Mouse (Mus musculus) left cerebral cortex, postnatal 36 days (tissue): Measurements from ENCODE around the gene Elf3. TPM values are rescaled to one million over a fixed set of nuclear protein-coding genes. Genes with fewer than 3 reads are reported as not detected.
A peak's percentile ranks its signal among the peaks of the same experiment; 100 is the strongest.

Source experiments
- DNase-seq, 2 experiments: peaks; one replicate each; pipeline ENCODE4 v3.0.0; 2021 to 2022; ENCODE audit warnings: low spot score in 2 of 2, mixed read lengths in 1 of 2
- intact Hi-C: fragments of 180-260 bp; cut with DNase I; formaldehyde crosslinking; loops from one replicate; pipeline ENCODE4 v1.15.1; 2025
- total RNA-seq, 2 experiments: library from RNA; stranded (reverse); gene quantifications; 2 replicates each; pipeline ENCODE4 v1.2.3; 2021

Elf3 gene
- total RNA-seq = not detected

GRCm38 (mm10) chr1:135258380-135259127, at the start of gene Elf3:
Gene Elf3 (minus strand): TSS chr1:135258568.
- DNase-seq = no peak
- intact Hi-C loops = loop anchor here (1.0 to 2.0 kb wide), 2 partner anchors 86 to 110 kb away; no protein-coding TSS in a partner anchor

DNA sequence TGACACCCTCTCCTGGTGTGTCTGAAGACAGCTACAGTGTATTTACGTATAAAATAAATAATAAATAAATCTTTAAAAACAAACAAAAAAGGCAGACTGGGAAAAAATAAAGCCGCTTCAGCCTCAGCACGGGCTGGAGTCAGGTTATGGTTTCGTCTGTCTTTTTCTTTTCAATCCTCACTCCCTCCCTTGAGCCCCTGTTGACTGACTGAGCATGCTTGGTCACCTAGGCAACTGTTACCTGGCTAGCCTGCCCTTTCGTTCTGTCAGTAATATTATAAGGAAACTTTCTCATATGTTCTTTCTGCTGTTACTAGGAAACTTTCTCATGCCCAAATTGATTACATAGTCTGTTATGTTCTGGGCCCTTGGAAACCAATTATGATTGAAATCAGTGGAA, 32.5 kb upstream of the Elf3 start:
- DNase-seq = no peak
- intact Hi-C loops = no loop called here

- intact Hi-C loops = no loop called here
- no peak for DNase-seq
Measured at GRCm38 (mm10) chr1:135286311-135286710, 27.9 kb upstream of the Elf3 start.

GRCm38 (mm10) chr1:135283826-135284291, 25.5 kb upstream of the Elf3 start, which contains the start of gene Rnpep:
Gene Rnpep (minus strand): TSS chr1:135284084.
- intact Hi-C loops = loop anchor here (5.0 kb wide), 1 partner anchor 83 kb away; no protein-coding TSS in a partner anchor
- DNase-seq = peak; percentile 80 to 85

- intact Hi-C loops = loop anchor here (5.0 kb wide), 1 partner anchor 84 kb away; no protein-coding TSS in a partner anchor
- no peak for DNase-seq
Measured at GRCm38 (mm10) chr1:135283287-135283825, 25.0 kb upstream of the Elf3 start.

GRCm38 (mm10) chr1:135282536-135283286, 24.3 kb upstream of the Elf3 start:
- no peak for DNase-seq
- intact Hi-C loops = loop anchor here (5.0 kb wide), 1 partner anchor 85 kb away; no protein-coding TSS in a partner anchor

- DNase-seq = no peak
- intact Hi-C loops = loop anchor here (5.0 kb wide), 1 partner anchor 85 kb away; no protein-coding TSS in a partner anchor
Measured at GRCm38 (mm10) chr1:135281841-135282240, 23.5 kb upstream of the Elf3 start.

DNA sequence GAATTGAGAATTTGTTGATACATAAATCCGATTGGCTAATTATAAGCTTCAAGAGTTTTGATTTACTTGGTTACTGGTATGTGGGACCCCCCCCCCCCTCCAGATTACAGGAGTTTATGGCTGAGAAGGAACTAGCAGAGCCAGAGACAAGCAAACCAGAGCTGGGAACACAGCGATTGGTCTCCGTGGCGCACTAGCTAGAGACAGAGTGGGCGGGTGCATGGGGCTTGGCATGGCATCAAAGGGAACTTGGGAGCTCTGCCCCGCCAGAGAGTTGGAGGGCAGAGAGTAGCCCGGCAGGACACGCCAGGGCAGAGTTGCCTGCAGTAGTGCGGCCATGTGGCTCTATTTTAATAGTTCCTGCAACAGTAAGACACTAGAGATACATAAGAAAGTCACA, 22.3 kb upstream of the Elf3 start:
- intact Hi-C loops = loop anchor here (5.0 kb wide), 1 partner anchor 87 kb away; no protein-coding TSS in a partner anchor
- DNase-seq = peak; percentile 38 to 54

DNA sequence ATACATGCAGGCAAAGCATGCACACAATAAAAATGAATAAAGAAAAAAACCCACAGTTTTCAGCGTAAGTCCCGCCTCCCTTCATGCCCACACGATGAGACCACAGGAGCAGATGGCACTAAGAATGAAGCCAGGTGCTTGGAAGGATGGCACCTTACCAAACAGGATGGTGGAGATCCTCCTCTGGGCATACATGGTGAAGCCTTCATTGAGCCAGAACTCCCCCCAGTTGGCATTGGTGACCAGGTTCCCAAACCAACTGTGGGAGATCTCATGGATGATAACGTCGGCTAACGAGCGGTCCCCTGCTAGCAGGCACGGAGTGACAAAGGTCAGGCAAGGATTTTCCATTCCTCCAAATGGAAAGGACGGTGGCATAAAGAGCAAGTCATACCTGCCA, 13.0 kb upstream of the Elf3 start:
- intact Hi-C loops = no loop called here
- no peak for DNase-seq

- intact Hi-C loops = no loop called here
Measured at GRCm38 (mm10) chr1:135267663-135268446, 9.5 kb upstream of the Elf3 start.

GRCm38 (mm10) chr1:135265834-135266233, 7.5 kb upstream of the Elf3 start:
- intact Hi-C loops = no loop called here
- no peak for DNase-seq

More at GRCm38 (mm10) chr1:135267663-135268446, 9.5 kb upstream of the Elf3 start:
- no peak for DNase-seq

GRCm38 (mm10) chr1:135263316-135263715, 4.9 kb upstream of the Elf3 start:
- intact Hi-C loops = no loop called here
- DNase-seq = no peak

- intact Hi-C loops = no loop called here
- no peak for DNase-seq
Measured at GRCm38 (mm10) chr1:135262329-135262728, 4.0 kb upstream of the Elf3 start.

DNA sequence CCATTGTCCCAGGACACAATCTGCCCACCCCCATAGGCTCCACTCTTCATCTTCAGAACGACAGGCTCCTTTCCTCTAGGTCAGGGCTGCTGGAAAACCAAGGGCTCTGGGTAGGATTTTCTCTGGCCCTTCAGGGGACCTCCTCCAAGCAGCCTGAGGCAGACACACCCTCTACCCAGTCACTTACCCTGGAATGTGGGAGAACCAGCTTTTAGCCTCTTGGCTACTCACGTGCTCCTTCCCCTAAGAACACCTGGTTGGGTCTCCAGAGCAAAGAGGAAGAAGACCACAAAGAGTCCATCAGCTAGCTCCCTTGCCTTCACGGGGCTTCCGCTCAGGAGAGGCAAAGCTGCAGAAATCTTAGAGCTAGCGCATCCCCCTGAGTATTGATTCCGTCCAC, 2.6 kb upstream of the Elf3 start:
- DNase-seq = no peak
- intact Hi-C loops = no loop called here

- intact Hi-C loops = loop anchor here (1.0 to 2.0 kb wide), 2 partner anchors 87 to 110 kb away; no protein-coding TSS in a partner anchor
- DNase-seq = peak; percentile 32 to 55
Measured at GRCm38 (mm10) chr1:135259128-135259436, 714 bp upstream of the Elf3 start.

- DNase-seq = no peak
- intact Hi-C loops = no loop called here
Measured at GRCm38 (mm10) chr1:135256299-135256698, 2.1 kb downstream of the Elf3 start.

- intact Hi-C loops = no loop called here
Measured at GRCm38 (mm10) chr1:135252854-135253253, 5.5 kb downstream of the Elf3 start.

DNA sequence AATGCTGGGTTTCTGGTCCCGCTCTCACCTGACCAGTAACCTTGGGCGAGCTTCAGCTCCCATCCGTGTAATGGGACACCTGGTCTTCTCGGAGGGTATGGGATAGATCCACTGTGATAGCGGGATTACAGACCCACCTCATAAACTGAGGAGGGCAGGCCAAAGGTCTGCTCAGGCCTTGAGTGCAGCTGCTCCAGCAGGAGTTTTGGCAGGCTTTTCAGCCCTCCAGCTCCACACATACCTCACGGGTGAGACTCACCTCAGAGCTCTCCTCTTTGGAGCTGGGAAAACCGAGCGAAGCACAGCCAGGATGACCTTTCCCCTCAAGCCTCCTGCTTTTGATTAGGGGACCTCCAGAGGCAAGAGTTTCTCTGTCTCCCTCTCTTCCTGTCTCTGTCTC, 7.0 kb downstream of the Elf3 start:
- intact Hi-C loops = no loop called here
- DNase-seq = no peak

More at GRCm38 (mm10) chr1:135252854-135253253, 5.5 kb downstream of the Elf3 start:
- DNase-seq = no peak

GRCm38 (mm10) chr1:135250706-135251105, 7.7 kb downstream of the Elf3 start:
- DNase-seq = no peak
- intact Hi-C loops = no loop called here
